Mouse (Mus musculus): ENCODE results near the gene Lsm3. TPM values are rescaled to one million over a fixed set of nuclear protein-coding genes. Genes with fewer than 3 reads are reported as not detected.

The Lsm3 gene
- 189 and 202 TPM in 2 replicates for polyA plus RNA-seq (2012; rRNA removed)

DNA sequence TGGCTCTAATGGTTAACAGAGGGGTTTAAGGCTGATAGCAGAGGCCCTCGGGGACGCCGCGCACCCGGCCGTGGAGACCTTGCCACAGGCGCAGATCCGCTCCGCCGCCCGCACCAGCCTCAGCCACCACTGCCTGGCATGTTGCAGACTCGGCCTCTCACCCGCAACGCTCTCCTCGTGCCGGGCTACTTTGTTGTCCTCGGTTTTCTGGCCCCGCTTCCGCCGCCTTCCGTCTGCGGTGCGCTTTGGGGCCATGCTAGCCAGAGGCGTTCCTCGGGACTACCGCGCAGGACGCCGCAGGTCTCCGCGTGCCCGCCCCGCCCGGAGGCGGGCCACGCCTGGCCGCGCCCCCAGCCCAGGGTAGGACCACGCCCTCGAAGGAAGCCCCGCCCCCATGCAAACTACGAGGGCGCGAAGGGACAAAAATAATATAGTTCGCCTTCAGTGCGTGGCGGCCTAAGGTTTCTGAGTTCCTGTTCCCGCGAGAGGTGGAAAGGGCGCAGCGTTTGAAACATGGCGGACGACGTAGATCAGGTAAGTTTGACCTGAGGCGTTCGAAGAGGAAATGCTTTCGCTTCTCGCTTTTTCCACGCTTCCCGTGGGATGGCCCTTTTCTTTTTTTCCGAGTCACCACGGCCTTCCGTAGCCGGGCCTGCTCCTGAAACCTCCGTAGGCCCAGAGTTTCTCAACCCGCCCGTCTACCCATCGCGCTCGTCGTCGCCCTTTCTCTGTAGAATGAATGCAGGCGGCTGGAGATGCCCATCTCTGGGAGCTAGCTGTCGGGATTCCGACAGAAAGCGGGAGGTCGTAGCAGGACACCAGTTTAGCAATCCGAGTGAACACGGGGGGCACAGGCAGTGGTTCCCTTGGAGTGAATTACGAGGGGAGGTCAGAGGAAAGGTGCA, at the start of gene Lsm3, which contains the start of gene Xpc:
Gene Lsm3, plus strand, starts transcription at position 384 of the 905 bp plus-strand sequence.
Gene Xpc, minus strand, starts transcription at position 344 of the 905 bp plus-strand sequence.

DNA sequence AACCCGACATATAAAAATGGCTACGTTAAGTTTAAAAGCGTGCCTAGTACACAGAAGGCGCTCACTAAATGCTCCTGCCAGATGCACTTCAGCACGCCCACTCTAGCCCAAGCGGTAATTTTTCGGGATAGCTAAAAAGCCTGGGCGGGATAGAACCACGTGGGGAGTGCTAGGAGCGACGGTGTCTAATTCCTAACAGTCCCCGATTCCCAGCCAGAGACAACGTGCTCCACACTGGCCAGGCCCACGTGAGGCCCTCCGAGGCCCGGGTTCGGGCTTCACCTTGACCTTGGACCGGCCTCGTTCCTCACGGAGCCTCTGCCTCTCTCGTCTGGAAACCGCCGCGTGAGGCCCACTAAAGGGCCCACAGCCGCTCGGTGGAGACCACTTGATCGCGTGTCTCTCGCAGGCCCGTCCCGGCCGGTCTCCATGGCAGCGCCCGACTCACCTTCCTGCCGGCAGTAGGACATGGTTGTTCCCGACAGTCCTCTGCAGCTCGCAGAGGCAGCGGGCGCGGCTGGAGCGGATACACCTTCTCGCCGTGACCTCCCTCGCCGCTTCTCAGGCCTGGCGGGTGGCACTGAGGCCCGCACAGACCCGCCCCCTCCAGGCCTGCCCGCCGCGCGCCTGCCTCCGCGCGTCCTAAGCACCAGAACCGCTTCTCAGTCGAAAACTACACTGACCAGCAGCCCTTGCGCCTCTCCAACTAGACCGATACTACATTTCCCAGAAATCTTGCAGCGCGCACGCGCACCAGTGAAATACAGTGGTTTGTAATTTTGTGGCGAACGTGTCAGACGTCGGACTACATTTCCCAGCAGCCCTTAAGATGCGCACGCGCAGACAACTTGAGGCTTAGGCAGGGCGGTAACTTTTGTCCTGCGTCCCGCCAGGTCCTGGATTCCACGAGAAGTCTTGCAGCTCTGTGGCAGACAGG, 42.6 kb upstream of the Lsm3 start, which contains the start of the genes Chchd4 and Tmem43:
Gene Chchd4, minus strand, starts transcription at position 679 of the 937 bp plus-strand sequence.
Gene Tmem43, plus strand, starts transcription at position 836 of the 937 bp plus-strand sequence.

Other genes with a start within 250 kb of the Lsm3 start
- 7.2 and 7.5 TPM in 2 replicates for gene Wnt7a, start 104.6 kb upstream of the Lsm3 start, polyA plus RNA-seq (2012; rRNA removed)
- gene Chchd4, start 42.4 kb upstream of the Lsm3 start, polyA plus RNA-seq (2012; rRNA removed) = 10.1 and 11.2 TPM in 2 replicates
- 40.2 and 52.0 TPM in 2 replicates for gene Tmem43, start 42.2 kb upstream of the Lsm3 start, polyA plus RNA-seq (2012; rRNA removed)
- 16.5 and 20.4 TPM in 2 replicates for gene Xpc, start within 50 bp of the Lsm3 start, polyA plus RNA-seq (2012; rRNA removed)
- 36.2 and 51.8 TPM in 2 replicates for gene Slc6a6, start 168.1 kb downstream of the Lsm3 start, polyA plus RNA-seq (2012; rRNA removed)

Measured in central nervous system, embryonic 11.5 days (tissue).